Mouse (Mus musculus) lung, postnatal 0 days (tissue): ENCODE data around the gene Eef2k.

Experiments used
- CTCF ChIP-seq: IDR thresholded peaks from 2 replicates; pipeline ENCODE4 v1.5.1; 2016; ENCODE audit warnings: antibody characterized with exemption, mild to moderate bottlenecking
- EP300 ChIP-seq: IDR thresholded peaks from 2 replicates; pipeline ENCODE4 v1.6.1; 2016; ENCODE audit warnings: antibody characterized with exemption, mild to moderate bottlenecking, control low read depth

DNA sequence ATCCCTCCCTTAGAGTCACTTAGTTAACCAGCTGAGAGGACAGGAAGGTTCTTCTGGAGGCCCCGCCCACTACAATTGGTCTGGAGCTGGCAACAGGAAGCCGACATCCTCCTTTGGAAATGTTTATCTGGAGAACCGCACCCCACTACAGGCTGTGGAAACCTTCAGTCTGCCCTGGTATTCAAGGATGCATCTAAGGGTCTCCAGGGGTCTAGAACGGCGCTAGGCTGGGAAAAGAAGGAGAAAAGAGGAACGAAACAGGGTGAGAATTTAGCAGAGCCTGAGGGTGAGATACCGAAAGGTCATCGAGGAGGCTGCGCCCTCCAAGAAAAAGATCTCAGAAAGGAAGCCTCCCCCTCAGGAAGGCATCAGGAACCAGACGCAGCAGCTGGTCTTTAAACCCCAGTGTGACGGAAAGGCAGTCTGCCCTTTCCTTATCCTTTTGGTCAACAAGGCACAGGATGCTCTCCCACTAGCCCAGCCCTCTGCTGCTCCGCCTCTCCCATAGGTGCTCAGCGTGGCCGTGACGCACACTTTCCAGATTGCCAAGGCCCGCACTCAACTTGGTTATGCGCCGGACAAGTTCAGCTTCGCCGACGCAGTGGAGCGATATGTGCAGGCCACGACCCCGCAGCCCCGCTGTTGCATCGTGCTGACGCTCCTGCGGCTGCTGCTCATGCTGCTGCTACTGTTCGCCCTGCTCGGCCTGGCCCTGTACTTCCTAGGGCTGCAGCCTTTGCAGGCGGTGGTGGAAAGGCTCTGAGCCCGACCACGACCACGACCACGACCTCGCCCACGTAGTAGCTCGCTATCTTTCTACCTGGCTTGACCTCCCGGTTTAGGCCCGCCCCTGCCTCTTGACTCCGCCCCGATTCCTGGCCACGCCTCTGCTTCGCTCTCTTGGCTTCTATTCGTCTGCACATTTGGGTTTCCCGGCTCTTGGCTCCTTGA, 11.9 kb upstream of the Eef2k start:
- TF ChIP-seq CTCF (no peak; the same call in 1 of the 2 replicates), EP300 (peak; percentile 37; the same call in 1 of the 2 replicates)
